Mouse (Mus musculus) neutrophil, adult 83 days (primary cell): Measurements from ENCODE around the gene Serpina16. TPM values are rescaled to one million over a fixed set of nuclear protein-coding genes. Genes with fewer than 3 reads are reported as not detected.

Experiments used
- total RNA-seq, 2 experiments: library from RNA; stranded (reverse); gene quantifications; one replicate each; pipeline ENCODE4 v1.2.4; 2023

Serpina16 gene
- total RNA-seq: not detected

GRCm38 (mm10) chr12:103676039-103676438 lies at the start of gene Serpina16:
Gene Serpina16, minus strand, starts transcription at chr12:103676139.

DNA sequence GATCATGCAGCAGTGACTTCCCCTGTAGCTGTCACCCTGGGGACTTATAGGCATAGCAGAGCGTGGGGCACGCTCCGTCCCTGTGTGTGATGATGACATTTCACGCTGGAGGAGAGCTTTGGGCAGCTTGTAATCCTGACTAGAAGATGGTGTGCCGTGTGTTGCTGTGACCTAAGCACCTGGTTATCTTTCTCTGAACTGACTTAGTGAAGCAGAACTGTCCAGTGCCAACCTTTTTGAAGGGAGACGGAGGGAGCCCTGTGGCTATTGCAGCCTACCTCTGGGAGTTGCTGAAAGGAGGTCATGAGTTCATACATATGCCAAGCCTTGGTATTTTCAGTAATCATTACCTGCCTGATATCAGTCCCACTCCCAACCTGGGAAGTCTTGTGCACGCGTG lies 19.5 kb upstream of the Serpina16 start, which contains the start of gene Serpina1f:
Serpina1f (minus strand) TSS at position 101 of the 400 bp plus-strand sequence.

DNA sequence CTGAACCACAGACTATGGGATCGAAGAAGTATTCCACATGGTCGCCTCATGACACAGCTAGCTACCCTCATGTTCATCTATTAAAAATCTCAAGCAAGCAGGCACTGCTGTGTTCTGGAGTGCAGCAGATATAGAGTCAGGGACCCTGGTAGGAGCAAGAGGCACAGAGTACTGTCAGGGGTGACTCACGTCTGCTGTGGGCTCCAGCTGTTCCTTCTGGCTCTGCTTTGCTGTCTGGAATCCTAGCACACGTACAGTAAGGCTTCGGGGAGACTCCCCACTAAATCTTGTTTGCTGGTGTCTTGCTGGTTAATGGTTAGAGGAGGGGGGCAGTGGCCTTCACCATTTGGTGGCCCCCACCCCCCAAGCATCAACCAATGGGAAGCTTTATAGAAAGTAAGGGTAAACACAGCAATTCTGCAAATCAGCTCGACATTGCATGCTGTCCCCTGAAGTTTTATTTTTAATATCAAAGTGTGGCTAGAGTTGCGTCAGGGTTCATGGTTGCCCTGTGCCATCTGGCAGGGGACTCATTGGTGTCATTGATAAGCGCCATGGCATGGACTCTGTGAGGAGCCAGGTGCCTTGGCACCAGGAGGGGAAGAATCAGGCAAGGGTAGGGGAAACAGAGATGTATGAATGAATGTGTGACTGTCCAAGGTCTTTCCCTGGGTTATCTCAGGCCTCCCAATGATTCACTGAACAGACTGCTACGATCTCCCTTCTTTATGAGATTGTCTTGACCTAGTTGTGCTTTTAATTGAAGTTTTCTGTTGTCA lies 18.9 kb downstream of the Serpina16 start, which contains the start of gene Serpina6:
Serpina6 (minus strand) TSS at position 365 of the 779 bp plus-strand sequence.

GRCm38 (mm10) chr12:103631203-103631612 lies 44.7 kb downstream of the Serpina16 start, which contains the start of gene Serpina10:
Gene Serpina10, minus strand, starts transcription at chr12:103631444.

Other genes starting within 250 kb of the Serpina16 start
- 10 to 100 TPM; 78.8 to 93.3 TPM for gene Ifi27, start 241.9 kb downstream of the Serpina16 start, total RNA-seq
- gene Ifi27l2a, start 232.5 kb downstream of the Serpina16 start, total RNA-seq: 100 to 1,000 TPM; 101 to 117 TPM
- not detected for gene Ifi27l2b, start 218.9 kb downstream of the Serpina16 start, total RNA-seq
- gene Ppp4r4, start 143.9 kb downstream of the Serpina16 start, total RNA-seq: under 1 TPM; 0.09 to 0.11 TPM
- gene Serpina10, start 44.7 kb downstream of the Serpina16 start, total RNA-seq: under 1 TPM; 0.26 to 0.37 TPM
- not detected for gene Serpina6, start 18.9 kb downstream of the Serpina16 start, total RNA-seq
- not detected for gene Serpina1f, start 19.4 kb upstream of the Serpina16 start, total RNA-seq
- 1 to 10 TPM in 1 of 2 experiments, not detected in 1; 1.4 TPM for gene Serpina1d, start 97.5 kb upstream of the Serpina16 start, total RNA-seq
- gene Serpina1b, start 154.2 kb upstream of the Serpina16 start, total RNA-seq: under 1 TPM; 0.53 to 0.57 TPM
- gene Serpina1a, start 187.4 kb upstream of the Serpina16 start, total RNA-seq: not detected
- gene Serpina1c, start 228.7 kb upstream of the Serpina16 start, total RNA-seq: 1 to 10 TPM in 1 of 2 experiments, under 1 TPM in 1; 0.79 to 1.2 TPM